Mouse (Mus musculus) frontal cortex, adult 2 months (tissue): ENCODE data around the gene Bdh1. TPM values are rescaled to one million over a fixed set of nuclear protein-coding genes. Genes with fewer than 3 reads are reported as not detected.
A peak's percentile ranks its signal among the peaks of the same experiment; 100 is the strongest.

Experiments used
- DNase-seq, 2 experiments: peaks; one replicate each; pipeline ENCODE4 v3.0.0; 2022; ENCODE audit warnings: low spot score in 1 of 2; ENCODE audit errors: extremely low spot score in 1 of 2
- polyA plus RNA-seq: library from polyadenylated mRNA; depleted of rRNA; stranded (reverse); fragments of >200 nt; gene quantifications from 2 replicates; pipeline ENCODE4 v1.2.3, GENCODE M21; 2012; rRNA removed

Gene Bdh1
- polyA plus RNA-seq, 1 experiment = 148 TPM

GRCm38 (mm10) chr16:31499021-31499420 lies 76.9 kb downstream of the Bdh1 start:
- no peak for DNase-seq

GRCm38 (mm10) chr16:31499681-31500310 lies 77.7 kb downstream of the Bdh1 start:
- DNase-seq = peak; percentile 69 to 75

GRCm38 (mm10) chr16:31500532-31500931 lies 78.5 kb downstream of the Bdh1 start:
- DNase-seq = no peak

GRCm38 (mm10) chr16:31500969-31501750 lies 79.1 kb downstream of the Bdh1 start:
- DNase-seq = no peak

- no peak for DNase-seq
Observed at GRCm38 (mm10) chr16:31501751-31502365, 79.8 kb downstream of the Bdh1 start.

- no peak for DNase-seq
Observed at GRCm38 (mm10) chr16:31506665-31507456, 84.8 kb downstream of the Bdh1 start.

- DNase-seq = no peak
Observed at GRCm38 (mm10) chr16:31507457-31507755, 85.3 kb downstream of the Bdh1 start.

- DNase-seq = no peak
Observed at GRCm38 (mm10) chr16:31507794-31508526, 85.9 kb downstream of the Bdh1 start.

Other genes starting within 250 kb of the Bdh1 start
- gene Acap2, start 221.0 kb upstream of the Bdh1 start, polyA plus RNA-seq = 50.5 and 56.7 TPM in 2 replicates
- gene Ppp1r2, start 147.0 kb upstream of the Bdh1 start, polyA plus RNA-seq = 72.0 and 89.3 TPM in 2 replicates
- 433 and 468 TPM in 2 replicates for gene Apod, start 107.5 kb upstream of the Bdh1 start, polyA plus RNA-seq
- 87.8 and 88.0 TPM in 2 replicates for gene Dlg1, start 241.2 kb downstream of the Bdh1 start, polyA plus RNA-seq